Mouse (Mus musculus): ENCODE measurements around the gene Tmem120b.
"Not testable (repeated sequence)": the region's sequence is repeated elsewhere in the genome, so short reads cannot be mapped to it uniquely, and the experiment has no call there.

Gene Tmem120b

GRCm38 (mm10) chr5:123051736-123052135, 16.5 kb upstream of the Tmem120b start:
- DNase-seq (ENCODE audit: low read depth, low spot score) = no peak

- DNase-seq (ENCODE audit: low read depth, low spot score) = peak; percentile 100
Observed at GRCm38 (mm10) chr5:123057366-123058250, 10.6 kb upstream of the Tmem120b start.

- DNase-seq (ENCODE audit: low read depth, low spot score) = no peak
Observed at GRCm38 (mm10) chr5:123058251-123059102, 9.7 kb upstream of the Tmem120b start.

- DNase-seq (ENCODE audit: low read depth, low spot score) = peak; percentile 58
Observed at GRCm38 (mm10) chr5:123059757-123060520, 8.3 kb upstream of the Tmem120b start.

GRCm38 (mm10) chr5:123060706-123061401, 7.4 kb upstream of the Tmem120b start:
- no peak for DNase-seq (ENCODE audit: low read depth, low spot score)

GRCm38 (mm10) chr5:123061402-123061749, 6.8 kb upstream of the Tmem120b start:
- DNase-seq (ENCODE audit: low read depth, low spot score) = not testable (repeated sequence)

- DNase-seq (ENCODE audit: low read depth, low spot score) = no peak
Observed at GRCm38 (mm10) chr5:123063141-123063540, 5.1 kb upstream of the Tmem120b start.

GRCm38 (mm10) chr5:123064207-123064606, 4.0 kb upstream of the Tmem120b start:
- DNase-seq (ENCODE audit: low read depth, low spot score) = peak; percentile 86

GRCm38 (mm10) chr5:123067395-123067995, 720 bp upstream of the Tmem120b start:
- peak; percentile 66 for DNase-seq (ENCODE audit: low read depth, low spot score)

GRCm38 (mm10) chr5:123068714-123069113, 499 bp downstream of the Tmem120b start:
- DNase-seq (ENCODE audit: low read depth, low spot score) = no peak

GRCm38 (mm10) chr5:123075576-123076418, 7.6 kb downstream of the Tmem120b start:
- peak; percentile 87 for DNase-seq (ENCODE audit: low read depth, low spot score)

GRCm38 (mm10) chr5:123076419-123077281, 8.4 kb downstream of the Tmem120b start:
- DNase-seq (ENCODE audit: low read depth, low spot score) = peak; percentile 34

- DNase-seq (ENCODE audit: low read depth, low spot score) = no peak
Observed at GRCm38 (mm10) chr5:123079568-123079967, 11.4 kb downstream of the Tmem120b start.

GRCm38 (mm10) chr5:123080041-123080440, 11.8 kb downstream of the Tmem120b start:
- DNase-seq (ENCODE audit: low read depth, low spot score) = peak; percentile 45

- DNase-seq (ENCODE audit: low read depth, low spot score) = no peak
Observed at GRCm38 (mm10) chr5:123080510-123080909, 12.3 kb downstream of the Tmem120b start.

GRCm38 (mm10) chr5:123083340-123084050, 15.3 kb downstream of the Tmem120b start:
- DNase-seq (ENCODE audit: low read depth, low spot score) = no peak

GRCm38 (mm10) chr5:123086501-123086900, 18.3 kb downstream of the Tmem120b start:
- DNase-seq (ENCODE audit: low read depth, low spot score) = no peak

GRCm38 (mm10) chr5:123088784-123089183, 20.6 kb downstream of the Tmem120b start:
- no peak for DNase-seq (ENCODE audit: low read depth, low spot score)
